ENCODE assay signal across 10 mouse cellular contexts in the genomic region with DNA sequence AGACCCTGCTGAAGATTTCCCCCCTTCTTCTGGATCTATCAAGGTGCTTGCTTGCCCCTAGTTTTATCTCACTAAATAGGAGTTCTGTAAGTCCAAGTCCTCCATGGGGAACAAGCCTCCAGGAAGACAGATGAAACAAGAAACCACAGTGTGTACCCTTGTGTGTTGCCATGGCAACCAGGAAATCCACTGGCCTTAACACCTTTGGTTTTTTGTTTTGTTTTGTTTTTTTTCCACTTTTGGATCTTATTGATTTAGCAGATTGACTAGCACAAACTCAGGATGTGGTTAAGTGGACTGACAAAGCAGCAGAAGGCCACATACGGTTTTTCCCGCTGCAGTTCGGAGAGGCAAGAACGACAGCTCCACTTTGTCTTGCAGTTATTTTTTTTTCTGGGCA. TPM values are rescaled to one million over a fixed set of nuclear protein-coding genes. Genes with fewer than 3 reads are reported as not detected.
A peak's percentile ranks its signal among the peaks of the same experiment; 100 is the strongest.
DNase-seq lines count a peak whose midpoint lies in the region; ATAC-seq lines count a peak whose summit lies in the region.
"Had no signal": no experiment of that assay in that cellular context is flagged by ENCODE, and none has a peak within 500 bp of the region (broad histone marks: within the 10 kb centered on the region; RNA-seq: fewer than 3 reads in every experiment).

No protein-coding gene starts in this region.

- H3K27ac ChIP-seq in midbrain, embryonic 15.5 days: no peak overlapping the region
- no peak overlapping the region for H3K27ac ChIP-seq in midbrain, embryonic 10.5 days (replicated peaks)
- peak overlapping the region; percentile 71 for H3K27ac ChIP-seq in brown adipose tissue, adult 24 weeks (replicated peaks; ENCODE audit: low read depth, low read length)
- H3K27ac ChIP-seq in limb, embryonic 12.5 days: 0 out of 2 replicates have a peak overlapping the region, but pooled peaks have one; percentile 35

- no peaks in the 10 kb centered on the region for H3K27me3 ChIP-seq in midbrain, embryonic 15.5 days (replicated peaks)
- no peaks in the 10 kb centered on the region for H3K27me3 ChIP-seq in midbrain, embryonic 10.5 days (ENCODE audit: low read depth, poor library complexity, severe bottlenecking)
- H3K27me3 ChIP-seq in limb, embryonic 12.5 days: no peaks in the 10 kb centered on the region

- no peak for DNase-seq in midbrain, embryonic 10.5 days (ENCODE audit: low spot score)
- peak; percentile 49 for DNase-seq in thymus, postnatal 14 days
- DNase-seq in gastrocnemius, postnatal 4 days (ENCODE audit: low spot score in 2 of 2): no peak
- DNase-seq in cerebellum, adult 9-10 months: no peak
- DNase-seq in frontal cortex, postnatal 14 days (ENCODE audit: low spot score in 2 of 2): no peak
- DNase-seq: kidney, adult 8-10 months; right cerebral cortex, postnatal 4 days had no signal

- WGBS in midbrain, embryonic 15.5 days: 46% methylated on average over 4 of the region's 4 CpGs
- 66% methylated on average over 4 of the region's 4 CpGs for WGBS in midbrain, embryonic 10.5 days
- WGBS in limb, embryonic 12.5 days: 37% methylated on average over 4 of the region's 4 CpGs

- no peak overlapping the region for H3K4me2 ChIP-seq in midbrain, embryonic 15.5 days
- no peak overlapping the region for H3K4me2 ChIP-seq in limb, embryonic 12.5 days

- no peaks in the 10 kb centered on the region for H3K9me3 ChIP-seq in midbrain, embryonic 15.5 days
- no peaks in the 10 kb centered on the region for H3K9me3 ChIP-seq in midbrain, embryonic 10.5 days (replicated peaks)
- no peaks in the 10 kb centered on the region for H3K9me3 ChIP-seq in limb, embryonic 12.5 days

- H3K9ac ChIP-seq in midbrain, embryonic 15.5 days: no peak overlapping the region
- H3K9ac ChIP-seq in limb, embryonic 12.5 days (replicated peaks): no peak overlapping the region

- 0 out of 2 replicates have a peak, but pooled peaks have one; percentile 56 for ATAC-seq in midbrain, embryonic 15.5 days (replicated peaks)
- ATAC-seq in limb, embryonic 12.5 days (ENCODE audit: insufficient number of reproducible peaks, insufficient read depth, low FRiP score, low TSS enrichment, low read depth): peak; percentile 62; the same call in 1 of the 2 replicates

- H3K4me3 ChIP-seq in midbrain, embryonic 15.5 days: no peak overlapping the region
- no peak overlapping the region for H3K4me3 ChIP-seq in midbrain, embryonic 10.5 days
- H3K4me3 ChIP-seq in brown adipose tissue, adult 24 weeks (ENCODE audit: insufficient read depth, low read depth, low read length): no peak overlapping the region
- H3K4me3 ChIP-seq in limb, embryonic 12.5 days (replicated peaks): no peak overlapping the region

- H3K36me3 ChIP-seq in midbrain, embryonic 15.5 days (replicated peaks): no peaks in the 10 kb centered on the region
- H3K36me3 ChIP-seq in midbrain, embryonic 10.5 days: no peaks in the 10 kb centered on the region
- no peaks in the 10 kb centered on the region for H3K36me3 ChIP-seq in limb, embryonic 12.5 days

- no peaks in the 10 kb centered on the region; the same call in 1 of the 2 replicates for H3K4me1 ChIP-seq in midbrain, embryonic 15.5 days
- peaks cover 11% of the 10 kb centered on the region for H3K4me1 ChIP-seq in midbrain, embryonic 10.5 days
- peaks cover 27% of the 10 kb centered on the region for H3K4me1 ChIP-seq in brown adipose tissue, adult 24 weeks (ENCODE audit: control insufficient read depth, insufficient read depth, insufficient read length, low read length)
- peaks cover 13% of the 10 kb centered on the region for H3K4me1 ChIP-seq in limb, embryonic 12.5 days (replicated peaks)

RNA-seq across cellular contexts. Expression of gene Cd44, which starts 27.6 kb away (rescaled TPM):
- 2.3 and 2.5 TPM in 2 replicates for polyA plus RNA-seq in midbrain, embryonic 15.5 days (2015; fragmentation: Nextera tagmentation; extraction: Ambion mirVana)
- polyA plus RNA-seq in midbrain, embryonic 10.5 days (2016; fragmentation: Nextera tagmentation; extraction: Ambion mirVana): 2.9 and 3.4 TPM in 2 replicates
- polyA plus RNA-seq in brown adipose tissue, adult 24 weeks (2012; ENCODE audit: insufficient read depth, insufficient read length, missing spikeins): 2.5 and 4.8 TPM in 2 replicates
- 2.9 and 3.3 TPM in 2 replicates for polyA plus RNA-seq in limb, embryonic 12.5 days (2016; fragmentation: Nextera tagmentation; extraction: Ambion mirVana)
- 10 to 100 TPM; 79.5 to 80.3 TPM for total RNA-seq in gastrocnemius, postnatal 4 days (2021)

Comparison
In these comparisons a context has a peak if more than half of its experiments do, and no peak if none do; other contexts are left out.
1. H3K27ac ChIP-seq: peak in brown adipose tissue, adult 24 weeks (single experiment) and limb, embryonic 12.5 days (single experiment); none in midbrain, embryonic 15.5 days (single experiment) and midbrain, embryonic 10.5 days (single experiment).